Mouse (Mus musculus): ENCODE data around the gene Scn3a. TPM values are rescaled to one million over a fixed set of nuclear protein-coding genes. Genes with fewer than 3 reads are reported as not detected.

The Scn3a gene
- total and polyA plus RNA-seq, 2 experiments from 2014 or later: 36.0 to 86.2 TPM

DNA sequence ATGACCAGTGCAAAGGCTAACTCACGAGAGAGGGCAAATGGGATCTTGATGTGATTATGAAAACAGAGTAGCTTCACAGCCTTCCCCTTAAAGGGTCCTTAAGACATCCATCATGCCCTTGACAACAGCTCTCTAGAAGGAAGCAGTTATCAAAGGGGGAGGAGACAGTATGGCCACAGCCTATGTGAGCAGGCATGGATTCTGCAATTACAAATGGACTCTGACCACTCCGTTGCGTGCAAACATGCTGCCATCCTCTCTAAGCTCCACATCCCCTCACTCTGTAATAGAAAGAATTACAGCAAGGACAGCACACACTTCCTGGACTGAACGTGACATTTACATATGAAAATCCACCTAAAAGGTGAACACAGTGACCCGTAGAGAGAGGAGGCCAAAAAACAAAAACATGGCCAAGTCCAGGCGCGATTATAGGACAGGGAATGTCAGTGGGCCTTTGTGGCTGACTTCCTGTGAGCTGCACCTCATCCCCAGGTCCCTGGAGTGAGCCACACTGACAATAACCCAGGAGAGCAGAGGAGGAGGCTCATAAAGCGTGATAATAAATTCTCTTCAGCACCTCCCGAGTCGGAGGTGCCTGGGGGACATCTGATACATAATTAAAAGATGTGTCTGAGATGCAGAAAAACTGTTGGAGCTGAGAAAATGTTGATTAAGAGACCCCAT is 24.4 kb downstream of the Scn3a start:
- Histone ChIP-seq H3K4me3 (ENCODE audit: low read depth, low read length) (no peak overlapping the region), H3K9me3 (ENCODE audit: low read length) (no peaks in the 10 kb centered on the region), H3K27me3 (ENCODE audit: insufficient read depth, low read length) (no peaks in the 10 kb centered on the region), H3K27ac (ENCODE audit: low read depth, low read length) (no peak overlapping the region), H3K9ac (no peak overlapping the region), H3K4me2 (ENCODE audit: low read depth) (no peak overlapping the region), H3K4me1 (ENCODE audit: insufficient read depth) (no peaks in the 10 kb centered on the region), H3K36me3 (ENCODE audit: insufficient read depth) (no peaks in the 10 kb centered on the region)
- 71% methylated on average over 10 of the region's 10 CpGs for WGBS
- no peak for ATAC-seq
- no peak for TF ChIP-seq CTCF (IDR thresholded peaks at IDR 0.05; ENCODE audit: low read depth)
- DNase-seq: no peak

DNA sequence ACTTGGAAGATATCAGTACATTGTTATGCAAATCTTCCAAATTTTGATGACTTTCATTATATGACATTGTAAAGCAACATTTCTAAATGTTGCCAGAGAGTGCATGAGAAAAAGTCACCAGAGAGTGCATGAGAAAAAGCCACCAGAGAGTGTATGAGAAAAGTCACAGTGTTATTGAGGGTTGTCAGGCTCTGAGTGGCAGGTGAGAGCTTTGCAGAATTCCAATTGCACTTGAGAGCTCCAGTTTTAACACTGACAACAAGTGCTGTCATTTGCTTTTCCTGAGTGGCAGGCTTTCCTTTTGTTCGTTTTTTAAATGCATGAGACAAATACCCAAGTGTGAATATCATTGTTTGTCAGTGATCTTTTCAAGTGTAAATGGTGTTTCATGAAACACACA is 25.6 kb downstream of the Scn3a start:
- Histone ChIP-seq H3K4me2 (ENCODE audit: low read depth) (no peak overlapping the region), H3K27ac (ENCODE audit: low read depth, low read length) (no peak overlapping the region), H3K9me3 (ENCODE audit: low read length) (no peaks in the 10 kb centered on the region), H3K27me3 (ENCODE audit: insufficient read depth, low read length) (no peaks in the 10 kb centered on the region), H3K36me3 (ENCODE audit: insufficient read depth) (no peaks in the 10 kb centered on the region), H3K4me1 (ENCODE audit: insufficient read depth) (no peaks in the 10 kb centered on the region), H3K9ac (no peak overlapping the region), H3K4me3 (ENCODE audit: low read depth, low read length) (no peak overlapping the region)
- DNase-seq (peak; percentile 26), ATAC-seq (peak; percentile 86)
- TF ChIP-seq CTCF (IDR thresholded peaks at IDR 0.05; ENCODE audit: low read depth): no peak
- WGBS: 24% methylated on average over 1 of the region's 1 CpGs

DNA sequence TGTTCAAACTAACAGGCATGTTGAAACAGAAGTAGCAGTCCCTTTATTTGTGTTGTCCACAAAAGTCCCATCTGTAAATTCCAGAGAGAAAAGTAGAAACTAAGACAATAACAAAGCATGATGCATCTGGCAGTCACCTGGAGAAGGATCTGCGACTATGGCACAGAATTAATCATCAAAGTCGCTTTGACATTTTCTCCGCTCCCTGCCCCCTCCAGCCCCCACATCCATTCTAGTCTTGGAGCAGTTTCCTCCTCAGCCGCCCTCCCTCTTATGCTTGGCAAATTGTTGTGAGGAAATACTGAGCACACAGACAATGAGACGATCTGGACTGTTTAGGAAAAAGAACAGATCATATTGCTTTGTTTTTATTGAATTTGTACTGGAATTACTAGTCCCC is 29.0 kb downstream of the Scn3a start:
- DNase-seq (no peak), ATAC-seq (no peak)
- H3K9me3 ChIP-seq (ENCODE audit: low read length): no peaks in the 10 kb centered on the region
- no peak overlapping the region for H3K9ac ChIP-seq
- no peaks in the 10 kb centered on the region for H3K36me3 ChIP-seq (ENCODE audit: insufficient read depth)
- H3K4me2 ChIP-seq (ENCODE audit: low read depth): no peak overlapping the region
- H3K4me3 ChIP-seq (ENCODE audit: low read depth, low read length): no peak overlapping the region
- 59% methylated on average over 5 of the region's 5 CpGs for WGBS
- no peaks in the 10 kb centered on the region for H3K4me1 ChIP-seq (ENCODE audit: insufficient read depth)
- no peaks in the 10 kb centered on the region for H3K27me3 ChIP-seq (ENCODE audit: insufficient read depth, low read length)
- no peak for TF ChIP-seq CTCF (IDR thresholded peaks at IDR 0.05; ENCODE audit: low read depth)
- H3K27ac ChIP-seq (ENCODE audit: low read depth, low read length): no peak overlapping the region

DNA sequence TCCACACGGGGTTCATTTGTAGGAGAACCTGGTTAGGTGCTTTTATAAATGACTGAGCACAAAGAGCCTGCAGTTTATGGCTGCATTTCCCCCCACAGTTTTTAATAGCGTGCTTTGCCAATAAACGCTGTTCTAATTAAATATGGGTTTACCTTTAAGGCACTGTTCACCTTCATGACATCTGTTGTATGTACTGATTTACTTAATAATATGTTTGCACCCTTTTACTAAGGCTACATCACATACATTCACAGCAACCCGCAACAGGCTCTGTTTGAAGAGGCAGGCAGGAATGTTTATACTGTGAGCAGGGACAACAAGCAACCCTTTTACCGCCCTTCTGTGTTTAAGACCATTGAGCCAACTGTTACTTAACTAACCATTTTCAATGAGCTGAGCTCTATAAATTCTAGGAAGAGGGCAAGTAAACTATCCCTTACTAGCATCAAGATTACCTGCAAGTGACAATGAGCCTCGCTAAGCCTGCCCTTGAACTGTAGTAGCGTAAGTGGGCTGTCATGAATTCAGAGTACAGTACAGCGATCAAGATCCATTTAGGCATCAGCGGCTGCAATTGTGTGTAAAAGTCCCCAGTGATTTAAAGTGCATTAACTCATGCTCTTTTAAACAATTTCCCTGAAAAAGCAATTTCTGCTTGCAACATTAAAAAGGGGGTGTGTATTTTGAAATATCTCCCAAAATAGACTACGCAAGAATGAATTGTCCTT is 35.1 kb downstream of the Scn3a start:
- Histone ChIP-seq H3K27me3 (ENCODE audit: insufficient read depth, low read length) (no peaks in the 10 kb centered on the region), H3K36me3 (ENCODE audit: insufficient read depth) (0 out of 2 replicates have a peak, but pooled peaks cover 3% of the 10 kb centered on the region), H3K4me2 (ENCODE audit: low read depth) (no peak overlapping the region), H3K9me3 (ENCODE audit: low read length) (no peaks in the 10 kb centered on the region), H3K4me3 (ENCODE audit: low read depth, low read length) (no peak overlapping the region), H3K9ac (no peak overlapping the region), H3K4me1 (ENCODE audit: insufficient read depth) (no peaks in the 10 kb centered on the region), H3K27ac (ENCODE audit: low read depth, low read length) (peak overlapping the region; percentile 9; the same call in 1 of the 2 replicates)
- no peak for TF ChIP-seq CTCF (IDR thresholded peaks at IDR 0.05; ENCODE audit: low read depth)
- WGBS: 74% methylated on average over 10 of the region's 10 CpGs
- DNase-seq (no peak), ATAC-seq (peak; percentile 55; the same call in 1 of the 2 replicates)

DNA sequence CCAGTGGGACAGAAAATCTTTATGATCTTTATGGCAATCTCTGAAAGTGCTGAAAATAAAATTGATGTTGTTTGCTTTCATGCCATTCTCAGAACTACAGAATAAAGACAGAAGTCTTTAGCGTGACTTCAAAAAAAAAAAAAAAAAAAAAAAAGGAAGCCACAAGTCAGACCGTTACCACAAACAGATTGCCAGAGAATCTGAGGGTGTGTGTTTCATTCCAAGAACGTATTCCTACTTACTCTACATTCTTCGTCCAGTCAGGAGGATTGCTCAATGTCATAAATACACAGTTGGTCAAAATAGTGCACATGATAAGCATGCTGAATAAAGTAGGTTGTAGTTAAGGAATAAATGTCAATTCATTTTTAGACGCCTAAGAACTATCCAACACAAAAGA is 38.3 kb downstream of the Scn3a start:
- Histone ChIP-seq H3K36me3 (ENCODE audit: insufficient read depth) (peaks cover 14% of the 10 kb centered on the region; the same call in 1 of the 2 replicates), H3K4me1 (ENCODE audit: insufficient read depth) (no peaks in the 10 kb centered on the region), H3K9me3 (ENCODE audit: low read length) (no peaks in the 10 kb centered on the region), H3K4me3 (ENCODE audit: low read depth, low read length) (no peak overlapping the region), H3K27me3 (ENCODE audit: insufficient read depth, low read length) (no peaks in the 10 kb centered on the region), H3K4me2 (ENCODE audit: low read depth) (no peak overlapping the region), H3K27ac (ENCODE audit: low read depth, low read length) (no peak overlapping the region), H3K9ac (no peak overlapping the region)
- no peak for TF ChIP-seq CTCF (IDR thresholded peaks at IDR 0.05; ENCODE audit: low read depth)
- no peak for DNase-seq
- no peak for ATAC-seq
- WGBS: 67% methylated on average over 5 of the region's 5 CpGs

DNA sequence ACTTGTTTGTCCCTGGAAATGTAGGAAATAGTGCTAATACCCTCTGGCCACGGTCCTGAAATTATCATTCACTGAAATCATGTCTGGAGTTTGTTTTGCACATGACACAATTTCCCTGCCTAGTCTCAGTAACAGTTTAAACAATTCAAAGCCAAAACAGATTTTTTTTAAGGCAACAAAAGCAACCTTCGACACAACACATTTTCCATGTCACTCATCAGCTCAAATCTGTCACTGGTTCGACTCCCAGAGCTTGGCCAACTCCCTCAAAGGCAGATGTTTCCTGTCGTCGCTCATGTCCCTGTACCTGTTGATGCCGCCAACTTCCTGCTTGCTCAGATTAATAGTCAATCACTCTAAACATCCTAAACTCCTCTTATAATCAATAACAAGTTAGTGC is 50.7 kb downstream of the Scn3a start:
- ATAC-seq (no peak), DNase-seq (no peak)
- Histone ChIP-seq H3K9ac (no peak overlapping the region), H3K36me3 (ENCODE audit: insufficient read depth) (peaks cover 8% of the 10 kb centered on the region), H3K9me3 (ENCODE audit: low read length) (no peaks in the 10 kb centered on the region), H3K4me3 (ENCODE audit: low read depth, low read length) (no peak overlapping the region), H3K27me3 (ENCODE audit: insufficient read depth, low read length) (no peaks in the 10 kb centered on the region), H3K27ac (ENCODE audit: low read depth, low read length) (no peak overlapping the region), H3K4me1 (ENCODE audit: insufficient read depth) (no peaks in the 10 kb centered on the region), H3K4me2 (ENCODE audit: low read depth) (no peak overlapping the region)
- TF ChIP-seq CTCF (IDR thresholded peaks at IDR 0.05; ENCODE audit: low read depth): no peak
- WGBS: 71% methylated on average over 6 of the region's 6 CpGs

DNA sequence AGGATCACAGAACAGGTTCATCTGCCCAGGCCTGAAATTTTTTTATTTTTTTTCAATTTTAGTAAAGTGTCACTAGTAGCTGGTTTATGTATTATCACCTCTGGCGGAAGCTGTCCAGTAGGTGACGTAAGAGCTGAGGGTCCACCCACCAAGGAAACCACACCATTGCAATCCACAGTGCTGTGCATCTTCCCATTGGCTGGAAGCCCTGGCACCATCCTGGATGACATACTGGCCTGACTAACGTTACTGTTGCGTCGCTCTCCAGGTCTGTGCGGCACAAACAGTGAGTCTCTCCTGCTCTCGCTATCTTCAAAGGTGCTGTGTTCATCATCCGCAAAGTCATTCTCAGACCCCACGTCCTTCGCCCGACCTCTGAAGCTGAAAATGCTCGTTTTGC is 59.2 kb downstream of the Scn3a start:
- peaks cover 22% of the 10 kb centered on the region for H3K36me3 ChIP-seq (ENCODE audit: insufficient read depth)

More for the DNA sequence above, 59.2 kb downstream of the Scn3a start:
- Histone ChIP-seq H3K4me1 (ENCODE audit: insufficient read depth) (no peaks in the 10 kb centered on the region), H3K9ac (no peak overlapping the region), H3K9me3 (ENCODE audit: low read length) (no peaks in the 10 kb centered on the region), H3K4me2 (ENCODE audit: low read depth) (no peak overlapping the region), H3K27ac (ENCODE audit: low read depth, low read length) (no peak overlapping the region), H3K27me3 (ENCODE audit: insufficient read depth, low read length) (no peaks in the 10 kb centered on the region), H3K4me3 (ENCODE audit: low read depth, low read length) (no peak overlapping the region)
- no peak for ATAC-seq
- TF ChIP-seq CTCF (IDR thresholded peaks at IDR 0.05; ENCODE audit: low read depth): no peak
- no peak for DNase-seq
- WGBS: 78% methylated on average over 12 of the region's 12 CpGs

All from forebrain, postnatal 0 days (tissue).